Mouse (Mus musculus) heart, adult 2 months (tissue): ENCODE data around the gene Apba2. TPM values are rescaled to one million over a fixed set of nuclear protein-coding genes. Genes with fewer than 3 reads are reported as not detected.

ENCODE experiments used
- DNase-seq, 2 experiments: peaks; one replicate each; pipeline ENCODE4 v3.0.0; 2021
- H3K27ac ChIP-seq: fragments of 200-600 bp; 2 replicates; pipeline ENCODE4 v1.8.1; 2022
- H3K27me3 ChIP-seq: fragments of 200-500 bp; 2 replicates; pipeline ENCODE4 v1.6.1; 2012; ENCODE audit warnings: mild to moderate bottlenecking, low read length, inconsistent platforms, mixed read lengths; ENCODE audit not compliant: control insufficient read depth, insufficient read depth
- H3K36me3 ChIP-seq: fragments of 200-500 bp; 2 replicates; pipeline ENCODE4 v1.6.1; 2012; ENCODE audit warnings: low read length, inconsistent platforms; ENCODE audit not compliant: control insufficient read depth, insufficient read depth
- H3K4me1 ChIP-seq: fragments of 200-500 bp; 2 replicates; pipeline ENCODE4 v1.6.1; 2011; ENCODE audit warnings: low read length; ENCODE audit not compliant: control insufficient read depth, insufficient read depth
- H3K4me3 ChIP-seq: fragments of 200-600 bp; 2 replicates; pipeline ENCODE4 v1.8.1; 2022
- H3K79me2 ChIP-seq: fragments of 200-500 bp; replicated peaks from 2 replicates; pipeline ENCODE4 v1.6.1; 2012; ENCODE audit warnings: mild to moderate bottlenecking, inconsistent platforms, low read length, moderate library complexity, mixed read lengths; ENCODE audit not compliant: control insufficient read depth, insufficient read depth
- H3K9ac ChIP-seq: fragments of 200-500 bp; 2 replicates; pipeline ENCODE4 v1.6.1; 2012; ENCODE audit warnings: low read depth, mild to moderate bottlenecking, control low read depth, inconsistent platforms, low read length, mixed read lengths
- CTCF ChIP-seq: fragments of 200-600 bp; IDR thresholded peaks from 2 replicates; pipeline ENCODE4 v1.8.1; 2022; ENCODE audit warnings: antibody characterized with exemption, mild to moderate bottlenecking, moderate library complexity
- EP300 ChIP-seq: fragments of 200-500 bp; IDR thresholded peaks from 2 replicates; pipeline ENCODE4 v1.6.1; 2011; ENCODE audit warnings: low read depth, low read length, control low read depth; ENCODE audit not compliant: insufficient read depth
- POLR2A ChIP-seq: fragments of 200-500 bp; IDR thresholded peaks from 2 replicates; pipeline ENCODE4 v1.6.1; 2011; ENCODE audit warnings: mild to moderate bottlenecking, low read depth, low read length, control low read depth; ENCODE audit not compliant: insufficient read depth
- WGBS: fragments of 180-500 bp; shearing (Covaris S2); methylation state at CpG from one replicate; pipeline ENCODE4 v1.1.7; 2018; 5-methylcytosine and 5-hydroxymethylcytosine counted together
- intact Hi-C: fragments of 180-260 bp; cut with DNase I; formaldehyde crosslinking; loops from one replicate; pipeline ENCODE4 v1.15.1; 2025
- polyA plus RNA-seq: library from polyadenylated mRNA; depleted of rRNA; stranded (reverse); fragments of >200 nt; gene quantifications from 2 replicates; pipeline ENCODE4 v1.2.3, GENCODE M21; 2012
- total RNA-seq, 2 experiments: library from RNA; stranded (reverse); gene quantifications; 2 replicates each; pipeline ENCODE4 v1.2.3; 2021

Apba2 gene
- total and polyA plus RNA-seq, 3 experiments = 0.68 to 1.2 (median 0.90) TPM

DNA sequence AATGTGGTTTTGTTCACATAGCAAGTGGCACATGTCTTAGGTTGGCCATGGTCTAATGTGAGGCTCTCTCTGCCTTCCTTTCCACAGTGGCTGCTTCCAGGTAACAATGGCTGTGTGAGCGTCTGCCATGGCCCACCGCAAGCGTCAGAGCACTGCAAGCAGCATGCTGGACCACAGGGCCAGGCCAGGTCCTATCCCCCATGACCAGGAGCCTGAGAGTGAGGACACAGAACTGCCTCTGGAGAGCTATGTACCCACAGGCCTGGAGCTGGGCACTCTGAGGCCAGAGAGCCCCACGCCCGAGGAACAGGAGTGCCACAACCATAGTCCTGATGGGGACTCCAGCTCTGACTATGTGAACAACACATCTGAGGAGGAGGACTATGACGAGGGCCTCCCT lies 193.4 kb downstream of the Apba2 start:
- 83% methylated on average over 6 of the region's 6 CpGs for WGBS
- Histone ChIP-seq H3K27me3 (no peaks in the 10 kb centered on the region), H3K27ac (no peak overlapping the region), H3K36me3 (no peaks in the 10 kb centered on the region), H3K79me2 (no peaks in the 10 kb centered on the region), H3K4me3 (no peak overlapping the region), H3K9ac (no peak overlapping the region), H3K4me1 (no peaks in the 10 kb centered on the region)
- no peak for DNase-seq
- TF ChIP-seq POLR2A (no peak), CTCF (no peak), EP300 (no peak)
- intact Hi-C loops = no loop called here

DNA sequence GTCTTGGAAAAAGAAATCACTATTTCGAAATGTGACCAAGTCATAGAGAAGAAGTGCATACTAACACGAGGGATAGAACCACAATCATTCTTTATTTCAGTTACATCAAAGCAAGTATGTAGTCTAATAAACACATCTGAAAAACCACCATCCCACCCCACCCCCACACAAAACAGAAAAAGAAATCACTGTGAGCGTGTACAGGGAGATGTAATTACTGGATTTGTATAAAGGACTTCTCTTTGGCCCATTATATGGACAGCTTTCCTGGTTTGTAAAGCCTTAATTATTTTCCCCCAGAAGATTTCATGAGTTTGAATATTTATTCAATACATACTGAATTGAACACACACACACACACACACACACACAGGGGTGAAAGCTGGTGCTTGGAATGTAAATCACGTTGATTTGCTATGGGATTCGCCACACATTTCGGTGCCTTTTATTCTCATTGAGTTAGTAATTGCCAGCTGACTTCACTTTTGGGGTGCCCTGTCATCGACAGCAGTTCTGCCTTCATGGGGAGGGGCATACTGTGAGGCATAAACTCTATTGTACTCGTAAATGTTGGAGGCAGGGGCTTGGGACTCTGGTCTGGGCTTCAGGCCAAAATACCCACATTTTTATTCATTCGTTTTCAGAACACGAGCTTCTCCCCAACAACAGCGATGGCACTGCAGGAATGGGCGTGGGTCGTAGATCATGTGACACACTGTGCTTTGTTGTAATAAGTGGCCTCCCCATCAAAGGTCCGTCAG lies 195.2 kb downstream of the Apba2 start:
- no peak overlapping the region for H3K9ac ChIP-seq
- no peaks in the 10 kb centered on the region for H3K4me1 ChIP-seq
- no peak overlapping the region for H3K27ac ChIP-seq
- no peaks in the 10 kb centered on the region for H3K27me3 ChIP-seq
- no peak overlapping the region for H3K4me3 ChIP-seq
- no peaks in the 10 kb centered on the region for H3K79me2 ChIP-seq
- intact Hi-C loops = no loop called here
- no peaks in the 10 kb centered on the region for H3K36me3 ChIP-seq
- no peak for TF ChIP-seq EP300
- no peak for DNase-seq
- 70% methylated on average over 14 of the region's 14 CpGs for WGBS

DNA sequence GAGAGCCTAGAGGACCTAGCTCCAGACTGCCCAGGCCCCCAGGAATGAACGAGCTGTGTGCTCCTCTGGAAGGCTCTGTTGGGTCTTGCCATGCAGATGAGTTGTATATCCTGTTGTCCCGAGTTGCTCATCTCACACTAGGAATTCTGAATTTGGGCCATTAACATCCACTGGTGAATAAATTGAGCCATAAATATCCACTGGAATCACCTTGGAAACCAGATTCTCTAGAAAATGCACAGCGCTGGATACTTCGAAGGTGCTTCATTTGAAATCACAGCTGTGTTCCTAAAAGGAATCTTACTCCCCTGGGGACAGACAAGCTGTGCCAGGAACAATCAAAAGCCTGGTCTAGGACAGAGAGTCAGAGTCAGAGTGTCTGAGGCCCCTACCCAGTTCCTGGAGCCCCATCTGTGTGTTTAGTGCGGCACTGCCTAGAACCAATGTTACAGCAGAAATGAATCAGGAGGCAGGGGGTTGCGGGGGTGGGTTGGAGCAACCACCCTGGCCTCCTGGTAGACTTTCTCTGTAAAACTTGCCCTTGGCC lies 196.4 kb downstream of the Apba2 start:
- no peak overlapping the region for H3K27ac ChIP-seq
- no peaks in the 10 kb centered on the region for H3K79me2 ChIP-seq
- intact Hi-C loops = no loop called here
- DNase-seq = no peak
- H3K27me3 ChIP-seq = no peaks in the 10 kb centered on the region
- WGBS = 79% methylated on average over 6 of the region's 6 CpGs
- H3K4me1 ChIP-seq = no peaks in the 10 kb centered on the region
- no peak overlapping the region for H3K4me3 ChIP-seq
- TF ChIP-seq CTCF (no peak), POLR2A (no peak), EP300 (no peak)
- H3K9ac ChIP-seq = no peak overlapping the region
- no peaks in the 10 kb centered on the region for H3K36me3 ChIP-seq

DNA sequence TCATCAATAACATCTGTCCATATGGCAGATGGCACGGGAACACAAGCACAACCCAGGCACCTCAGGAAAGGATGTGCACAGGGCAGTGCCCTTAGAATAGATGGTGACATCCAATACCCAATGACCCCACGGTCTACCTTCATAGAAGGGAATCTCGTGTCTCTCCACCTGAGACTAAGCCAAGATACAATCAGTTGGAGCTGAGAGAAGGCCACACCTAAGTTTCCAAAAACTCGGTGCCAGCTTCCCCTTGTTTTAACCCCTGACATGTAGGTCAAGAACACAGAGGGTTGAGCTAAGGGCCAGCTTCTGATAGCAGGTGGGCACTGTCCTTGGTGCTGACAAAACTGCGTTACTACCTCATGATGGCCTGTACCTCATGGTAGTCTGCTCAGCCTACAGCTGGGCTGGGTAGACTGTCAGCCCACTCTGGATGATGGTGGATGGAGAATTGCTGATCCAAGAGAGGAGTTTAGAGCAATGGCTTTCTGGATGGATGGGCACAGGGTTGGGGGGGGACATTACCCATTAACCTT lies 202.6 kb downstream of the Apba2 start:
- Histone ChIP-seq H3K4me1 (no peaks in the 10 kb centered on the region), H3K27ac (no peak overlapping the region), H3K79me2 (no peaks in the 10 kb centered on the region), H3K36me3 (no peaks in the 10 kb centered on the region), H3K9ac (no peak overlapping the region), H3K4me3 (no peak overlapping the region), H3K27me3 (no peaks in the 10 kb centered on the region)
- TF ChIP-seq EP300 = no peak
- TF ChIP-seq CTCF = no peak
- no peak for TF ChIP-seq POLR2A
- DNase-seq = no peak
- 61% methylated on average over 5 of the region's 5 CpGs for WGBS
- intact Hi-C loops = no loop called here

DNA sequence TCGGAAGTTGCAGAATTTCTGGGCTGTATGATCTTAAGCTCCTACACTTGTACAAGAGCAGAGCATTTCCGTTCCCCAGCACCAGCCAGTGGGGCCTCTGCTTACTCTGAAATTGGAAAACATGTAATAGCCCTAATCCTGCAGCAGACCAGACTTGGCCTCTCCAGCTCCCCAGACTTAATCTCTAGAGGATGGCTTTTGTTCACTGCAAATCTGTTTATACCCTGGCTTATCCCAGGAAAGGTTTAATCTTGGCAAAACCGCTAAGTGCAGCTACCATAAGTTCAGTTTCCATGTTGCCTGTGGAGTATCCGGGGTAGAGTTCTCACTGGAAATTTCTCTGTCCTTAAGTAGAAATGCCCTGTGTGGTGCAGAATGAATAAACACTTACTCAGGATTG lies 206.7 kb downstream of the Apba2 start:
- intact Hi-C loops = no loop called here
- Histone ChIP-seq H3K4me1 (no peaks in the 10 kb centered on the region), H3K4me3 (no peak overlapping the region), H3K36me3 (no peaks in the 10 kb centered on the region), H3K27me3 (no peaks in the 10 kb centered on the region), H3K9ac (no peak overlapping the region), H3K27ac (no peak overlapping the region), H3K79me2 (no peaks in the 10 kb centered on the region)
- DNase-seq = no peak
- TF ChIP-seq EP300 (no peak), CTCF (no peak), POLR2A (no peak)
- 82% methylated on average over 4 of the region's 4 CpGs for WGBS

DNA sequence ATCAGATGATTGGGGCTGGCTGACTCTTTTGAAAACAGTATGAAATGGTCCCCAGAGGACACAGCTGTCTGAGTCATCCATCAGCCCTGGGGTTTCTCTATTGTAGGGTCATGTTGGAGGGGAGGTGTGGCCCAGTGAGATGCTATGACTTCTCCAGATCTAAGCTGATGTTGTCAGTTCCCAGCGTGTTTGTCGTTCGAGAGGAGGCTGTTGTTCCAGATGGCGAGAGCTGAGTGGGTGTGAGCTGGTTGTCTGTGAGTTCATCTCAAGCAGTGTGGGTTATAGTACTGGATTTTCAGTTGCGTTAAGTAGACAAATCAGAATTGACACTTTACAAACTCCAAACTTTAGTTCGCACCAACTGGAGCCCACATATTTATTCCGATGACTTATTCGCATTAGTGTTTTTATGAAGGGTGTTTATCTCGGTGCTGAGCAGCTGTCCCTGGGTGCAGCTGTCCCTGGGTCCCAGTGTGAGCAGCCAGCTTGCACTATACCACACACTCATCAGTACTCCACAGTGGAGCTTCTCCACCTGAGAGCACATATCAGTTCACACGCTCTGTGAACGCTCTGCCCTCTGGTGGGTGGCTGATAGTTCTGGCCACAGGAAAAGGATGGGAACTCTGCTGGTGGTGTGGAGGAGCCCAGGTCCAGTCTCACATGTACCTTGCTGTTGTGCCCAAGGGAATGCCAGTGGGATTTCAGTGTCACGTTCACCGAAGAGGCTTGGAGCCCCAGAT lies 208.2 kb downstream of the Apba2 start:
- no peak for DNase-seq
- Histone ChIP-seq H3K9ac (no peak overlapping the region), H3K4me1 (no peaks in the 10 kb centered on the region), H3K79me2 (no peaks in the 10 kb centered on the region), H3K36me3 (no peaks in the 10 kb centered on the region), H3K4me3 (no peak overlapping the region), H3K27me3 (no peaks in the 10 kb centered on the region), H3K27ac (no peak overlapping the region)
- 82% methylated on average over 13 of the region's 13 CpGs for WGBS
- intact Hi-C loops = no loop called here
- TF ChIP-seq EP300 (no peak), POLR2A (no peak), CTCF (no peak)
